Mouse (Mus musculus): Measurements from ENCODE around the gene Slc9a9. TPM values are rescaled to one million over a fixed set of nuclear protein-coding genes. Genes with fewer than 3 reads are reported as not detected.

Gene Slc9a9
- polyA plus RNA-seq, 1 experiment from 2014 or later: 6.7 TPM

DNA sequence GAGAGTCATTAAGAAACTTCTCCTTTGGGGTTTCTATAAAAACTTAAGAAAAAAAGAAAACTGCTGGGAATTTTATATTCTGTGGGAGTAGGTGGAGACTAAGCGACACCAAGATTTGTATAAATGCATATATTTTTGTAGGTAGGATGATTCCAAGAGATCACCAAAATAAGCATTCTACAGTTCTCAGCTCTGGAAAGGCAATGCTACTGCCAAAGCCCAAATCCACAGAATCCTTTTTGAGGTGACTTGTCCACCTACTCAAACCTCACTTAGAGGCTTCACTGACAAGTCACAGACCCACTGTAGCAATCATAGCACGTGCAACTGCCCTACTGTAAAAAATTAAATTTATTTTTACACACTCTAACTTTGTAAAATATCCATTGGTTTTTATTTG lies 303.0 kb downstream of the Slc9a9 start:
- ATAC-seq (ENCODE audit: low FRiP score, low TSS enrichment) (no peak), DNase-seq (no peak)
- H3K36me3 ChIP-seq (ENCODE audit: control insufficient read depth, insufficient read depth, low read length): no peaks in the 10 kb centered on the region
- 86% methylated on average over 2 of the region's 2 CpGs for WGBS
- H3K4me3 ChIP-seq (replicated peaks; ENCODE audit: low read depth, low read length): no peak overlapping the region
- H3K9me3 ChIP-seq (ENCODE audit: control insufficient read depth, low read length): no peaks in the 10 kb centered on the region
- H3K9ac ChIP-seq (replicated peaks; ENCODE audit: low read length): no peak overlapping the region
- H3K27ac ChIP-seq (replicated peaks; ENCODE audit: low read depth, low read length): no peak overlapping the region
- peaks cover 12% of the 10 kb centered on the region for H3K4me1 ChIP-seq (ENCODE audit: control insufficient read depth, insufficient read depth, low read length)
- H3K4me2 ChIP-seq (ENCODE audit: low read length): no peak overlapping the region
- H3K27me3 ChIP-seq (ENCODE audit: control insufficient read depth, insufficient read depth, low read length): no peaks in the 10 kb centered on the region

DNA sequence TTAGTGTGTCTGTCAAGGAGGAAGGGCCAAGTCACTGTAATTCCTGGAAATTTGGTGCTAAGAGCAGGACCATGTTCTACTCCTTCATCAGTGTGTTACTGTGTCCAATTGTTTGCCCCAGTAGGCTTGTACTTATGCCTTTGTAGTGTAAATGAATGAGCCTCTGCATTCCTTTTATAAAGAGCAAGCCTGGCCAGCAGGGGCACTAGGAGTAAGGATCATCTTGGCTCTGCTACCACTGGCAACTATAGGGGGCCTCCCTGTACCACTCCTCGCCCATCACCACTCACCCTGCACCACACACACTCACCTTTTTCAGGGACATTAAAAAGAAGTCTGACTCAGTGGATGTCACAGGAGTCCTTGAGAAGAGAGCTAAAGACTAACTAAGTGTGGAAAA lies 306.5 kb downstream of the Slc9a9 start:
- no peaks in the 10 kb centered on the region for H3K27me3 ChIP-seq (ENCODE audit: control insufficient read depth, insufficient read depth, low read length)
- no peaks in the 10 kb centered on the region for H3K4me1 ChIP-seq (ENCODE audit: control insufficient read depth, insufficient read depth, low read length)
- DNase-seq: no peak
- H3K9me3 ChIP-seq (ENCODE audit: control insufficient read depth, low read length): no peaks in the 10 kb centered on the region
- H3K27ac ChIP-seq (replicated peaks; ENCODE audit: low read depth, low read length): no peak overlapping the region
- H3K9ac ChIP-seq (replicated peaks; ENCODE audit: low read length): no peak overlapping the region
- H3K36me3 ChIP-seq (ENCODE audit: control insufficient read depth, insufficient read depth, low read length): no peaks in the 10 kb centered on the region
- no peak overlapping the region for H3K4me2 ChIP-seq (ENCODE audit: low read length)
- 83% methylated on average over 1 of the region's 1 CpGs for WGBS
- ATAC-seq (ENCODE audit: low FRiP score, low TSS enrichment): no peak
- no peak overlapping the region for H3K4me3 ChIP-seq (replicated peaks; ENCODE audit: low read depth, low read length)

DNA sequence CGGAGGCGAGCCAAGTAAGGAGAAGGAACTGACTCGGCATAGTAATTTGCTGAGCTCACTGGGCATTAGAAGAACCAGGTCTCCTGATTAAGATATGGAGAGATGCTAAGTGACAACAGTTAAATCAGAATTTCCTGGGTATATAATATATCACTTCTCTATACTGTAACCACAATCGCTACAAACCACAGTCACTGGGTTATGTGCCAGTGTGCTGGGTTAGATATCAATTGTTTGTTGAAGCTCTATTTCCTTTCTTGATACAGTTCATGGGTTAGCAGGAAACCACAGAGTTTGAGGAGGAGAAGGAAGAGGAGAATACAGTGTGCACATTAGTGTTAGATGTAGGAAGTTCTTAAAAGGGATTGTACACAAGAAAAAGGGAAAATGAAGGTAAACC lies 323.9 kb downstream of the Slc9a9 start:
- Histone ChIP-seq H3K4me2 (ENCODE audit: low read length) (no peak overlapping the region), H3K9me3 (ENCODE audit: control insufficient read depth, low read length) (no peaks in the 10 kb centered on the region), H3K36me3 (ENCODE audit: control insufficient read depth, insufficient read depth, low read length) (no peaks in the 10 kb centered on the region), H3K4me3 (replicated peaks; ENCODE audit: low read depth, low read length) (no peak overlapping the region), H3K27me3 (ENCODE audit: control insufficient read depth, insufficient read depth, low read length) (no peaks in the 10 kb centered on the region), H3K4me1 (ENCODE audit: control insufficient read depth, insufficient read depth, low read length) (no peaks in the 10 kb centered on the region), H3K9ac (replicated peaks; ENCODE audit: low read length) (no peak overlapping the region), H3K27ac (replicated peaks; ENCODE audit: low read depth, low read length) (no peak overlapping the region)
- ATAC-seq (ENCODE audit: low FRiP score, low TSS enrichment) (no peak), DNase-seq (no peak)
- 95% methylated on average over 4 of the region's 4 CpGs for whole genome bisulfite sequencing

DNA sequence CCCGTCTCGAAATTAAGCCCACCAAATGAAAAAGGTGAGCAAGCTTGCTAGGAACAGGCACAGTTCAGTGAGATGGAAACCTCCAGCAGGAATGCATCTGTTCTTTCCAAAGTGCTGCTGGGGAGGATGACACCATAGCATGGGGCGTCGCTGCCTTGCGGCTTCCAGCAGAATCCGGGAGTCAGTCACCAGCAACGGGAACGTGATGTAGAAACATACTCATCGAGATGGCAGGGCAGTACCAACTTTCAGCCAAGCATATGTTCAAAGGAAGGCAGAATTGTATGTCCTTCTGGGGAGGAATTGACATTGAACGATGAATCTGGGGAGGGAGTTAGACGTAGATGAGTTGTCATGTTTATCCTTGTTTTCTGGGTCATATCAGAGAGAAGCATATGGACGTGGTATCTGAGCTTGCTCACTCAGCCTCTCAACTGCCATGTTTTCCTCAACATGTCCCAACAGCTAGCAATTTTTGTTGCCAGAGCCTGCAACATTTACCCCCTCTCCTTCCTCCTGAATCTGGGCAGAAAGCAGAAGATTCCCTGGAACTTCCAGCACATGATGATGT lies 350.5 kb downstream of the Slc9a9 start:
- ATAC-seq (ENCODE audit: low FRiP score, low TSS enrichment) (no peak), DNase-seq (no peak)
- H3K9me3 ChIP-seq (ENCODE audit: control insufficient read depth, low read length): no peaks in the 10 kb centered on the region
- H3K9ac ChIP-seq (replicated peaks; ENCODE audit: low read length): no peak overlapping the region
- no peak overlapping the region for H3K27ac ChIP-seq (replicated peaks; ENCODE audit: low read depth, low read length)
- no peak overlapping the region for H3K4me2 ChIP-seq (ENCODE audit: low read length)
- no peaks in the 10 kb centered on the region for H3K36me3 ChIP-seq (ENCODE audit: control insufficient read depth, insufficient read depth, low read length)
- H3K4me3 ChIP-seq (replicated peaks; ENCODE audit: low read depth, low read length): no peak overlapping the region
- no peaks in the 10 kb centered on the region for H3K4me1 ChIP-seq (ENCODE audit: control insufficient read depth, insufficient read depth, low read length)
- H3K27me3 ChIP-seq (ENCODE audit: control insufficient read depth, insufficient read depth, low read length): no peaks in the 10 kb centered on the region
- 98% methylated on average over 12 of the region's 12 CpGs for WGBS

DNA sequence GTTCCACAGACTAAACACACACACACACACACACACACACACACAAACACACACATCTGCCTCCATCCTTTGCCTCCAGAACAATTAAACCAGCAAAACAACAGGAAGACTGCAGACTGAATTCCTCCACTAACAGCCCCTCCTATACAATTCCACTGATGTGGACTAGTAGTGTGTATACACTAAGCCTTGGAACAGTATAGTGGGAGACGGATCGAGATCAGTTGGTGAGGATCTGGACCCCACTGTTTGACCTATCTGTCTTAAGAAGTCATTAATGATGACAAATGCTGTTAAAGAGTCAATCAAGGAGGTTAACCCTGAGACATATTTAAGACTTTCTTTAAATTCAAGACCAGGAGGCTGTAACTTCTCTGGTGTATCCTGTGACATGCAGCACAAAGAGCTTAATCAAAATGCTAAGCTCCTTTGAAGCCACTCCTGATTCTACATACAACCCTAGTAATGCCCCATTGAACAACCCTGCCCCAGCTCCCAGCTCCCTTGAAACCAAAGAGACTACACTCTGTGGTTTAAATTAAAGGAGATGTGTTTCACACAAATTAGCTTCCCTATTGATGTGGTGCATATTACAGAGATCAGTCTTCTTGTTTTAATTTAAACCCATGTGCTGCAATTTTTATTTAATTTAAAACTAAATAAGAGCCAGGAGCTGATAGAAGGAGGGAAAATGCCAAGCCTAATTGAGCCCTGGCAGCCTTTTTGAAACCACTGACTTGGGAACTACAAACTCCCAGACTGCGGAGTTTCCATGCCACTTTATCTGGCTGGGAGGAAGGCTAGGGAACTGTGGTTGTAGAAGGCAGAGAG lies 364.6 kb downstream of the Slc9a9 start:
- DNase-seq (peak; percentile 11), ATAC-seq (ENCODE audit: low FRiP score, low TSS enrichment) (no peak)
- WGBS: 32% methylated on average over 3 of the region's 3 CpGs

DNA sequence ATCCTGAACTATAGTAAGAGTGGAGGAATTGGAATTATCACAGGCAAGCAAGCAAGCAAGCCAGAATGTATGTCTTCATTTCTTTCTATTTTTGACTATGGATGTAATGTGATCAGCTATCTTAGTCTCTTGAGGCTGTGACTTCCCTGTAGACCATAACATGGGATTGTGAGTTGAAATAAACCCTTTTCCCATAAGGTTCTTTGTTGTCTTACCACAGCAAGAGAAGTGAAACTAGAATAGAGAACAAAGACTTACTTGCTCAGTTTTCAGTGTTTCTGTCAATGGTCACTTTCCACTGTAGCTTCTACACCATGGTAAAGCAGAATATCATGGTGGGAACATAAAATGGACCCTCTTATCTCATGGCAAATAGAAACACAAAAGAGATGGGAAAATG lies 366.5 kb downstream of the Slc9a9 start:
- no peak overlapping the region for H3K9ac ChIP-seq (replicated peaks; ENCODE audit: low read length)
- no peaks in the 10 kb centered on the region for H3K36me3 ChIP-seq (ENCODE audit: control insufficient read depth, insufficient read depth, low read length)
- H3K4me3 ChIP-seq (replicated peaks; ENCODE audit: low read depth, low read length): no peak overlapping the region
- no peaks in the 10 kb centered on the region for H3K4me1 ChIP-seq (ENCODE audit: control insufficient read depth, insufficient read depth, low read length)
- ATAC-seq (ENCODE audit: low FRiP score, low TSS enrichment): no peak
- H3K27me3 ChIP-seq (ENCODE audit: control insufficient read depth, insufficient read depth, low read length): no peaks in the 10 kb centered on the region
- no peak overlapping the region for H3K4me2 ChIP-seq (ENCODE audit: low read length)
- H3K9me3 ChIP-seq (ENCODE audit: control insufficient read depth, low read length): no peaks in the 10 kb centered on the region
- H3K27ac ChIP-seq (replicated peaks; ENCODE audit: low read depth, low read length): no peak overlapping the region
- DNase-seq: no peak

More for the DNA sequence above, 364.6 kb downstream of the Slc9a9 start:
- no peak overlapping the region for H3K4me3 ChIP-seq (replicated peaks; ENCODE audit: low read depth, low read length)
- no peaks in the 10 kb centered on the region for H3K27me3 ChIP-seq (ENCODE audit: control insufficient read depth, insufficient read depth, low read length)
- no peaks in the 10 kb centered on the region for H3K36me3 ChIP-seq (ENCODE audit: control insufficient read depth, insufficient read depth, low read length)
- H3K9ac ChIP-seq (replicated peaks; ENCODE audit: low read length): no peak overlapping the region
- no peak overlapping the region for H3K4me2 ChIP-seq (ENCODE audit: low read length)
- no peaks in the 10 kb centered on the region for H3K4me1 ChIP-seq (ENCODE audit: control insufficient read depth, insufficient read depth, low read length)
- no peaks in the 10 kb centered on the region for H3K9me3 ChIP-seq (ENCODE audit: control insufficient read depth, low read length)
- no peak overlapping the region for H3K27ac ChIP-seq (replicated peaks; ENCODE audit: low read depth, low read length)

DNA sequence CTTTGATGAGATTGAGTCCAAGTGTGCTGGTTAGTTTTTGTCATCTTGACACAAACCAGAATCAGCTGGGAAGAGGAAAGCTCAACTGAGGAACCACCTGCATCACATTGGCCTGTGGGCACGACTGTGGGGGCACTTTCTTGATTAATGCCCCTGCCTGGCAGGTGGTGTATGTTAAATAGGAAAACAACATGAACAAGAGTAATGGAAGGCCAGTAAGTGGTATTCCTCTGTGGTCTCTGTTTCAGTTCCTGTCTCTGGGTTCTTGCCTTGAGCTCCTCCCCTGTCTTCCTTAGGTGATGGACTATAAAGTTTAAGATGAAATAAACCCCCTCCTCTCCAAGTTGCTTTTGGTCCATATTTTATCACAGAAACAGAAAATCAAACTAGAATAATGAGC lies 372.7 kb downstream of the Slc9a9 start:
- no peak overlapping the region for H3K27ac ChIP-seq (replicated peaks; ENCODE audit: low read depth, low read length)
- WGBS: 46% methylated on average over 1 of the region's 1 CpGs
- ATAC-seq (ENCODE audit: low FRiP score, low TSS enrichment) (no peak), DNase-seq (no peak)
- no peaks in the 10 kb centered on the region for H3K4me1 ChIP-seq (ENCODE audit: control insufficient read depth, insufficient read depth, low read length)
- H3K9me3 ChIP-seq (ENCODE audit: control insufficient read depth, low read length): no peaks in the 10 kb centered on the region
- H3K27me3 ChIP-seq (ENCODE audit: control insufficient read depth, insufficient read depth, low read length): no peaks in the 10 kb centered on the region
- H3K4me3 ChIP-seq (replicated peaks; ENCODE audit: low read depth, low read length): no peak overlapping the region
- no peaks in the 10 kb centered on the region for H3K36me3 ChIP-seq (ENCODE audit: control insufficient read depth, insufficient read depth, low read length)
- H3K9ac ChIP-seq (replicated peaks; ENCODE audit: low read length): no peak overlapping the region
- no peak overlapping the region for H3K4me2 ChIP-seq (ENCODE audit: low read length)

DNA sequence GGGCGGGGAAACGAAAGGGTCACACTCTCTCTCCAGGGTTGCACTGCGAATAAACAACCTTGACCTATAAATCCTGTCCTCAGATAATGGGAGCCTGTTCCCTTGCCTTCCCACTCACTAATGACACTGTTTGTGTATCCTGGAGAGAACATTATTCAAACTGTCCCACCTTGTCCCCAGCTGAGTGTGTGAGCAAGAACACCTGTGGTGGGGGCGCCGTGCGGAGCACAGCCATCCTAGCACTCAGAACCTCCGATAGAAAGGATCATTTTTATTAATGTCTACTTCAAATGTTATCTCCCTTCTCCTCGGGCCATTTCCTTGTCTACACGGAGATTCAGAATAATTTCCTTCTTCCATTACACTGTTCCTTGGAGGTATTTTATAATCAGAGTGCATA lies 382.5 kb downstream of the Slc9a9 start:
- Histone ChIP-seq H3K27me3 (ENCODE audit: control insufficient read depth, insufficient read depth, low read length) (no peaks in the 10 kb centered on the region), H3K9me3 (ENCODE audit: control insufficient read depth, low read length) (no peaks in the 10 kb centered on the region), H3K27ac (replicated peaks; ENCODE audit: low read depth, low read length) (no peak overlapping the region), H3K4me2 (ENCODE audit: low read length) (no peak overlapping the region), H3K4me1 (ENCODE audit: control insufficient read depth, insufficient read depth, low read length) (no peaks in the 10 kb centered on the region), H3K4me3 (replicated peaks; ENCODE audit: low read depth, low read length) (no peak overlapping the region), H3K36me3 (ENCODE audit: control insufficient read depth, insufficient read depth, low read length) (no peaks in the 10 kb centered on the region), H3K9ac (replicated peaks; ENCODE audit: low read length) (no peak overlapping the region)
- WGBS: 80% methylated on average over 9 of the region's 9 CpGs
- ATAC-seq (ENCODE audit: low FRiP score, low TSS enrichment): no peak
- no peak for DNase-seq

DNA sequence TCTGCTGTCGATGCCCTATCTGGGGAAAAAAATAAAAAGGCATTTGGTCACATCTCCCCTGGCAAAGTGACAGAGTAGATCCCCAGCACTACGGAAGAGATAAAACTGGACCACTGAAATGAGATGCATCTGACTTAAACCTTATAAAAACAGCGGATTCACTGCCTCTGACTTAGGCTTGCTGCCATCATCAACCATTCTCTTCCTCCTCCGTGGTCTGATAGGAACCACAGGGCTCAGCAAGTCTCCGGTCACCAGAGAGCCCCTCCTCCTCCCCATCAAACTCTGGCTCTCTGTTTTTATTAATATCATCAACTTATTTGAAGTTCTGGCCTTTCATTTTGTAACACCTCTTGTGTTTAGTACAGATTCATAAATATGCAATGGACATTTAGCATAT lies 383.5 kb downstream of the Slc9a9 start:
- no peak for ATAC-seq (ENCODE audit: low FRiP score, low TSS enrichment)
- Histone ChIP-seq H3K9ac (replicated peaks; ENCODE audit: low read length) (no peak overlapping the region), H3K36me3 (ENCODE audit: control insufficient read depth, insufficient read depth, low read length) (no peaks in the 10 kb centered on the region), H3K4me2 (ENCODE audit: low read length) (no peak overlapping the region), H3K9me3 (ENCODE audit: control insufficient read depth, low read length) (no peaks in the 10 kb centered on the region), H3K4me3 (replicated peaks; ENCODE audit: low read depth, low read length) (no peak overlapping the region), H3K27ac (replicated peaks; ENCODE audit: low read depth, low read length) (no peak overlapping the region), H3K27me3 (ENCODE audit: control insufficient read depth, insufficient read depth, low read length) (no peaks in the 10 kb centered on the region), H3K4me1 (ENCODE audit: control insufficient read depth, insufficient read depth, low read length) (no peaks in the 10 kb centered on the region)
- 78% methylated on average over 5 of the region's 5 CpGs for WGBS
- DNase-seq: no peak

Measured in midbrain, embryonic 14.5 days (tissue).